Mouse (Mus musculus) heart, embryonic 15.5 days (tissue): ENCODE measurements around the gene Nrxn3. TPM values are rescaled to one million over a fixed set of nuclear protein-coding genes. Genes with fewer than 3 reads are reported as not detected.

ENCODE experiments used
- ATAC-seq: fragments of 200-750 bp; cut with Nextera tagmentation; replicated peaks from 2 replicates; pipeline ENCODE4 v1.8.0; 2017; ENCODE audit warnings: low read depth, moderate TSS enrichment; ENCODE audit not compliant: insufficient number of reproducible peaks, insufficient read depth, low FRiP score
- H3K27ac ChIP-seq: fragments of 300-500 bp; sonication (generic); 2 replicates; pipeline ENCODE4 v1.5.1; 2015; ENCODE audit warnings: mild to moderate bottlenecking, inconsistent platforms
- H3K27me3 ChIP-seq: fragments of 300-500 bp; sonication (generic); 2 replicates; pipeline ENCODE4 v1.6.1; 2015; ENCODE audit warnings: inconsistent platforms
- H3K36me3 ChIP-seq: fragments of 300-500 bp; sonication (generic); 2 replicates; pipeline ENCODE4 v1.6.1; 2015; ENCODE audit warnings: mild to moderate bottlenecking, inconsistent platforms
- H3K4me1 ChIP-seq: fragments of 300-500 bp; sonication (generic); replicated peaks from 2 replicates; pipeline ENCODE4 v1.6.1; 2015; ENCODE audit warnings: inconsistent platforms
- H3K4me2 ChIP-seq: fragments of 300-500 bp; sonication (generic); 2 replicates; pipeline ENCODE4 v1.6.1; 2015; ENCODE audit warnings: inconsistent platforms, mild to moderate bottlenecking, moderate library complexity
- H3K4me3 ChIP-seq: fragments of 300-500 bp; sonication (generic); 2 replicates; pipeline ENCODE4 v1.5.1; 2015; ENCODE audit warnings: mild to moderate bottlenecking, inconsistent platforms
- H3K9ac ChIP-seq: fragments of 300-500 bp; sonication (generic); 2 replicates; pipeline ENCODE4 v1.6.1; 2015; ENCODE audit warnings: mild to moderate bottlenecking, inconsistent platforms
- H3K9me3 ChIP-seq: fragments of 300-500 bp; sonication (generic); replicated peaks from 2 replicates; pipeline ENCODE4 v1.6.1; 2016; ENCODE audit warnings: inconsistent platforms
- WGBS: fragments of 180-500 bp; shearing (Covaris S2); methylation state at CpG from one replicate; pipeline ENCODE4 v1.1.7; 2015; ENCODE audit warnings: mixed read lengths; 5-methylcytosine and 5-hydroxymethylcytosine counted together
- polyA plus RNA-seq: library from polyadenylated mRNA; unstranded; fragments of >200 nt; fragmentation: Nextera tagmentation; extraction: Ambion mirVana; gene quantifications from 2 replicates; pipeline ENCODE4 v1.2.1, GENCODE M21; 2015

Gene Nrxn3
- polyA plus RNA-seq, 1 experiment from 2014 or later, result 1.1 TPM

DNA sequence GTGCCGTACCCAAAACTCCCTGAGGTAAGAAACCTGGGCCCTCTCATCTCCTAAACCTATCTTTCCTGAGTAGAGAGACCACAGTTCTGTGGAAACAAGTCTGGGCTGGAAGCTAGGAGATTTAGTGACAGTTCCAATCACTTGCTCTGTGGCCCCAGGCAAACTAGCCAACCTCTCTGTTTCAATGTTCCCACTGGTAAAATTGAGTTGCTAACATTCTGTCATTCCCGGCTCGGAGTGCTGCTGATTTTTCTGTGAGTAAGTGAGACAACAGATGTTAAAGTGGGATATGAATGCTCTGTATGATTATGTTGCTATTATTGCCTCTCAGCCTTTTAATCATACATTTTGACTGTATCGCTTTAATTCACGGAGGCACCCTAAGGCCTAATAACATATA is 268.1 kb downstream of the Nrxn3 start:
- Histone ChIP-seq H3K4me1 (0 out of 2 replicates have a peak, but pooled peaks cover 2% of the 10 kb centered on the region), H3K4me2 (no peak overlapping the region), H3K27me3 (no peaks in the 10 kb centered on the region), H3K9ac (no peak overlapping the region), H3K27ac (no peak overlapping the region), H3K36me3 (no peaks in the 10 kb centered on the region), H3K9me3 (no peaks in the 10 kb centered on the region), H3K4me3 (no peak overlapping the region)
- ATAC-seq, result no peak
- WGBS, result 81% methylated on average over 5 of the region's 5 CpGs

DNA sequence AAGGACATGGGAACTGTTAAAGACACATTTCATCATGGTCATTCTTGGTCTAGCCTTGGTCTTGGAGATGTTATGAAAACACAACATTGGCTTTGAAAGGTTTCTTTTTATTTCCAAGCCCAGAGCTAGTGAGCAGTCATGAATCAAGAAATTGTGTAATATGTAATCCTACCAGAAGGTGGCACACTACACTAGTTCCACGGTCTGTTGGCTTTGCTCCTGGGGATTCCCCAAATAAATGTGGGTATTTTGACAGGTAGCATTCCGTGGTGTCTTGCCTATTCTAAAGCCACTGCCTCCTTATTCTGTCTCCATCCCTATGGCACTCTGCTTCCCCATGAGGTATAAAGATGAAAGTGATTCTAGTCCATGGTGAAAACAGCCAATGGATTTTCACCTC is 269.5 kb downstream of the Nrxn3 start:
- Histone ChIP-seq H3K36me3 (no peaks in the 10 kb centered on the region), H3K4me1 (0 out of 2 replicates have a peak, but pooled peaks cover 2% of the 10 kb centered on the region), H3K27me3 (no peaks in the 10 kb centered on the region), H3K9me3 (no peaks in the 10 kb centered on the region), H3K4me3 (no peak overlapping the region), H3K4me2 (no peak overlapping the region), H3K27ac (no peak overlapping the region), H3K9ac (no peak overlapping the region)
- ATAC-seq, result no peak
- WGBS, result 6% methylated on average over 2 of the region's 2 CpGs

DNA sequence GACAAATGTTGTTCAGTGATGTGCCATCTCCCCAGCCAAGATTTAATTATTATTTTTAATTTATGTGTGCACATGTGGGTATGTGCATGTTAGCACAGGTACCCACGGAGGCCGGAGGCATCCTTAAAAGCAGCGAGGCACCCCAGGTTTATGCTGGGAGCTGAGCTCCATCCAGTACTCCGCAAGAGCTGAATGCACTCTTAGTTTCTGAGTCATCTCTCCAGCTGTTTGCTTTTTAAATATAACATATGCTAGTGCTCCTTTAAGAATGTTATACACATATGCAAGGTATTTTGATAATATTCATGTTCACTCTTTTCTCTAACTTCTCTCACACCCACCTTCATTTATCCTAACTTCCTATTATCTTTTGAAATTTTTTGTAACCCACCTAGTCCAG is 271.1 kb downstream of the Nrxn3 start:
- ATAC-seq, result no peak
- Histone ChIP-seq H3K9ac (no peak overlapping the region), H3K4me3 (no peak overlapping the region), H3K9me3 (no peaks in the 10 kb centered on the region), H3K27ac (no peak overlapping the region), H3K4me2 (no peak overlapping the region), H3K4me1 (0 out of 2 replicates have a peak, but pooled peaks cover 2% of the 10 kb centered on the region), H3K27me3 (no peaks in the 10 kb centered on the region), H3K36me3 (no peaks in the 10 kb centered on the region)
- WGBS, result 88% methylated on average over 4 of the region's 4 CpGs

DNA sequence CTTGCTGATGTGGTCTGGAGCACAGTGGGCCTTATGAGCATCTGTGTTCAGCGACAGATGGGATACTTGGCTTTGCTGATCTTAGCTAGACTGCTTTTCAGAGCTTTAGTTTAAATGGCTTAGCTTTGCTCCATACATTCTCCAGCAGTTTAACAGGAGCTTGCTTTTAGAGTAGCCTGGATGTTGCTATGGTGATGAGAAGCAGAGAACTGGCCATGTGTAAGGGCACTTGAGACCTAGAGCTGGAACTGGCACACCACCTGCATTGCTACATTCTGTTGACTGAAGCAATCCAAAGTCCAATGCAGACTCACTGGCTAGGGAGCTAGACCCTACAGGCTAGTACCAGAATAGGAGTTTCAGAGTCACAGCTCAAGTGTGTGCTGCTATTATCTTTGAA is 293.8 kb downstream of the Nrxn3 start:
- Histone ChIP-seq H3K4me2 (no peak overlapping the region), H3K9me3 (no peaks in the 10 kb centered on the region), H3K4me1 (no peaks in the 10 kb centered on the region), H3K9ac (no peak overlapping the region), H3K36me3 (no peaks in the 10 kb centered on the region), H3K27ac (no peak overlapping the region), H3K4me3 (no peak overlapping the region), H3K27me3 (no peaks in the 10 kb centered on the region)
- no peak for ATAC-seq
- 76% methylated on average over 1 of the region's 1 CpGs for WGBS

DNA sequence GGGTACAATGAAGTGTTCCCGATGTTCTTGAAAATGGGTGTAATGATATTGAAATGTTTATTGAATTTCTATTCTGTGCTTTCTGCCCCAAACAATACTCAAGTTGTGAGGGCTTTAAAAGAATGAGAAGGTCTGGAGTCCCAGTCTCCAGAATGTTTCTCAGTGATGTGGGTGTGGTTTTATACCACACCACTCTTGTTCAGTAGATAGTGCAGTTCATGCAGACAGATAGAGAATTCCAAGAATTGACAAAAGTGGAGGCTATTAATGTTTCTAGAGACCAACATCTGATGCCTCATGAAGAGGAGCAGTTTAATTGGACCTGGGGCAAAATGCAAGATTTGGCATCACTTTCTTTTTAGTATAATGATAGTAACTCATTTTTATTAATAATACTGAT is 302.5 kb downstream of the Nrxn3 start:
- H3K9ac ChIP-seq, result no peak overlapping the region
- H3K9me3 ChIP-seq, result no peaks in the 10 kb centered on the region
- H3K27ac ChIP-seq, result no peak overlapping the region
- no peak for ATAC-seq
- no peaks in the 10 kb centered on the region for H3K27me3 ChIP-seq
- no peak overlapping the region for H3K4me2 ChIP-seq
- H3K4me3 ChIP-seq, result no peak overlapping the region
- no peaks in the 10 kb centered on the region for H3K36me3 ChIP-seq
- WGBS, result 94% methylated on average over 1 of the region's 1 CpGs
- no peaks in the 10 kb centered on the region for H3K4me1 ChIP-seq

DNA sequence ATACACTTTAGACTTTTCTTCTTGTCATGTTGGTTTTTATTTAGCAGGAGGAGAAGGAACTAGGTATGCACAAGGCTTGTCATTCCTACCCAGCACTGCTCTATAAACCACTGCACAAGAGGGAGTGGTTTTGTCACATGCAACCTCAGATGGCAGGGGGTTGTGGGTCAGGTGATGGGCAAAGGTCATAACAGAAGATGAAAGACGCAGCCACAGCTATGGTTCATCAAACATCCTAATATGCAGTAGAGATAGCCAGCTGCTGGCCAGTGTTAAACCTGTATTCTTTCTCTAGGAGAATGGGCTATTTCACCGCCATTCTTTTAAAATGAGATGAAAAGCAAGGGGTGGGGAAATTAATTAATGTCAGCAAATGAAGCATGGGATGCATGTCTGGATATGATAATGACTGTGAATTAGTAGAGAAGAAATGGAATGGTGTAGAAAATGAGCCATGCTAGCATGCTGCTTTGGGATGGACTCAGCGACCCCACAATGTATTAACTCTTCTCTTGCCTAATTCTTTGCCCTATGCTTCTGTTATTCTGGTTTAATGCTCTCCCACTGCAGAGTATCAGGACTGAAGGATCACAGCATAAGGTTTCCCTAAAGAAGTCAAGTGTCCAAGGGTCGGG is 313.4 kb downstream of the Nrxn3 start:
- H3K4me3 ChIP-seq, result no peak overlapping the region
- H3K9ac ChIP-seq, result no peak overlapping the region
- no peak overlapping the region for H3K27ac ChIP-seq
- ATAC-seq, result no peak
- no peaks in the 10 kb centered on the region for H3K36me3 ChIP-seq
- no peak overlapping the region for H3K4me2 ChIP-seq
- H3K27me3 ChIP-seq, result no peaks in the 10 kb centered on the region
- no peaks in the 10 kb centered on the region for H3K4me1 ChIP-seq
- H3K9me3 ChIP-seq, result no peaks in the 10 kb centered on the region
- 64% methylated on average over 4 of the region's 4 CpGs for WGBS

DNA sequence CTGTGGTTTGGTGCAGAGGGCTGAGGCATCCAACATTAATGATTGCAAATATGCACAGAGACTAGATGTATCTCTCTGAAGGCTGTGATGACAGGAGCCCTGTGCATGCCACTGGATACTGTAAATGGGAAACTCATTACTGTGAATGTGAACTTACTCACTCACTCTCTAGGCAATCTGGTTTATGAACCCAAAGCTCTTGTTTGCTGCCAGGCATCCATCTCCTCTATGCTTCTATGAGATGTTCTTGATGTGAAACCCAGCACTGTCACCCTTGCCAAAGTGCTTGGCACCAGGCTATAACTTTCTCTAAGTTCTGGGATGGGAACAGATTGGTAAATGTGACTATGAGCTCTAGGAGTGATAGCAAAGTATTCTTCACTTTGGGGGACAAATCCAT is 317.5 kb downstream of the Nrxn3 start:
- H3K27me3 ChIP-seq, result no peaks in the 10 kb centered on the region
- H3K4me1 ChIP-seq, result no peaks in the 10 kb centered on the region
- no peak overlapping the region for H3K27ac ChIP-seq
- no peak overlapping the region for H3K9ac ChIP-seq
- no peak overlapping the region for H3K4me3 ChIP-seq
- no peak for ATAC-seq
- H3K36me3 ChIP-seq, result no peaks in the 10 kb centered on the region
- no peak overlapping the region for H3K4me2 ChIP-seq
- H3K9me3 ChIP-seq, result no peaks in the 10 kb centered on the region

DNA sequence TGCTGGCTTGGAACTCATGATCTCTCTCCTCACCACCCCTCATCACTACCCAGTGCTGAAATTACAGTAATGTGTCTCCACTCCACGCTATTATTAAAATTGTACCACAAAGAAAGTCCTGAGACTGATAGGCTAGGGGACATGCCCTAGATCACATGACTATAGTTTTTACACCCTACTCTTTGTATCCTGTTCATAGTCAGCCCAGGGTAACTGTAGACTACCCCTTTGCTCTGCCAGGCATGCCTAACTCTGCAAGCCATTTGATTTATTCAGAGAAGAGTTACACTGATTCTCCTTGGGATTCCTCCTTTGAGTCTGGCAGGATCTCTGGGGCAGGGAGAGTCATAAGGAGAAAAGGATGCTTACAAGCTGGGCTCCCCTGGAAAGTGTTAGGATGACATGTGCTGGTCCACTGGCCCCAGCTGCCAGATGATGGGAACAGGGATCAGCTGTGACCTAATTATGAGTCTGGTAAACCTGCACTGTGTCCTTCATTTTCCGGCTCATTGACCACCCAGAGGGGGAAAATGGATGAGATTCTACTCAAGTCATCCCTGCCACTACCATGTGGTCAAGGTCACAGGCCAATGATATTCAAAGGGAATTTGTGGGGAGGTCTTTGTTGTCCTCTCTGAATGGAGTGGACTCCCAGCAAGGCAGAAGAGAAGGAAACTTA is 318.9 kb downstream of the Nrxn3 start:
- no peaks in the 10 kb centered on the region for H3K36me3 ChIP-seq
- no peaks in the 10 kb centered on the region for H3K9me3 ChIP-seq
- WGBS, result 73% methylated on average over 2 of the region's 2 CpGs
- H3K27ac ChIP-seq, result no peak overlapping the region
- no peak for ATAC-seq
- no peak overlapping the region for H3K9ac ChIP-seq
- H3K27me3 ChIP-seq, result no peaks in the 10 kb centered on the region
- H3K4me1 ChIP-seq, result no peaks in the 10 kb centered on the region
- no peak overlapping the region for H3K4me3 ChIP-seq
- no peak overlapping the region for H3K4me2 ChIP-seq

DNA sequence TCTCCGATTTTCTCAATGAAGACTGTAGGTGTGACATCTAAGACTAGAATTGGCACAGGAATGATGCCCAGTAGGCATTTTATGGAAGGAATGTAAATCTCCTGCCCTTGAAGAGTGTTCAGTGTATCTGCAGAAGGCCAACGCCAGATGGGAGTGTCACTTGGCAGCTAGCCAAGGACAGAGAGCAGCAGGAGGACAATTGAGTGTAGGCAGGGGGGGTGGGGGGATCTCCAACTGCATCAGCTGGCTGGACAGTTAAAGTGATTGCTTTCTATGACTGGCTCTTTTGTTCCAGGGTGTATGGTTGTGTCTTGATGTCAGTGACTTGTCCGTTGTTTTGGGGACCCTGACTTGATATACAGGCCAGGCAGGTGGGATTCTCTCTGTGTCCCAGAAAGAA is 326.6 kb downstream of the Nrxn3 start:
- no peaks in the 10 kb centered on the region for H3K27me3 ChIP-seq
- H3K4me3 ChIP-seq, result no peak overlapping the region
- H3K9ac ChIP-seq, result no peak overlapping the region
- WGBS, result 29% methylated on average over 3 of the region's 3 CpGs
- H3K9me3 ChIP-seq, result no peaks in the 10 kb centered on the region
- 0 out of 2 replicates have a peak, but pooled peaks have one; percentile 39 for ATAC-seq
- peaks cover 3% of the 10 kb centered on the region; the same call in 1 of the 2 replicates for H3K4me1 ChIP-seq
- H3K36me3 ChIP-seq, result no peaks in the 10 kb centered on the region
- no peak overlapping the region for H3K4me2 ChIP-seq
- H3K27ac ChIP-seq, result no peak overlapping the region

DNA sequence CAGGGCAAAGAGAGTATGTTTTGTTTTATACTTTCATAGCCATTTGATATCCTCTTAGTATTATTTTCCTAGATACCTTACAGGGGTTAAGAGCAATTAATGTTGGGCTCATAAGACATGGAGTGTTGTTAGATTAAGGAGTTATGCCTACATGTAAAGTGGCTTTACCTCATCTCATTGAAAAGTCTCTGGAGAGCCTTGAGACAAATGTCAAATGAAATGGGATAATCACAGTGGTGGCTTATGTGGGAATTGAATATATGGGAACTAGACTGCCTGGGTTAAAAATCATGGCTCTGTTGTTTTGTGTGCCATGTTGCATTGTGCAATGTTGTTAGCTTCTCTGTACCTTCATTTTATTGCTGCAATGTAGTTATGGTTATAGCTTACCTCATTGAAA is 327.0 kb downstream of the Nrxn3 start:
- Histone ChIP-seq H3K4me1 (peaks cover 3% of the 10 kb centered on the region; the same call in 1 of the 2 replicates), H3K9ac (no peak overlapping the region), H3K4me2 (no peak overlapping the region), H3K4me3 (no peak overlapping the region), H3K27me3 (no peaks in the 10 kb centered on the region), H3K36me3 (no peaks in the 10 kb centered on the region), H3K27ac (no peak overlapping the region), H3K9me3 (no peaks in the 10 kb centered on the region)
- no peak for ATAC-seq

DNA sequence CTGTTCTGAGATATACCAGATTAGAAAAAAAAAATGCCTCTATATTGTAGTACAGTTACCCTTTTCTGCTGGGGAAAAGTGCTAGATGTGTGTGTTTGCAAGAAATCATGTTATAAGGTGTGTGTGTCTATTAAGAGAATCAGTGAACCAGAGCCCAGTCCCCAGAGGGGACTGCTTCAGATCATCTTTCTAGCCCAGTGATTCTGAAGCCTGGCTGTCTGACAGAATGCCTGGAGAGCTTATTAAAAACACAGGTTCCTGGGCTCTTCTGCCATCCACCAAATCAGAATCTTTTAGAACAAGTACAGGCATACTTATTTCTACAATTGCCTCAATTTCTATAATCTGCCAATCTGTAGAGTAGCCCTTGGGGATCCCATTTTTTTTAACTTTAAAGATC is 349.8 kb downstream of the Nrxn3 start:
- Histone ChIP-seq H3K4me3 (no peak overlapping the region), H3K9ac (no peak overlapping the region), H3K4me2 (no peak overlapping the region), H3K9me3 (no peaks in the 10 kb centered on the region), H3K4me1 (no peaks in the 10 kb centered on the region), H3K27ac (no peak overlapping the region), H3K36me3 (no peaks in the 10 kb centered on the region), H3K27me3 (no peaks in the 10 kb centered on the region)
- ATAC-seq, result no peak

DNA sequence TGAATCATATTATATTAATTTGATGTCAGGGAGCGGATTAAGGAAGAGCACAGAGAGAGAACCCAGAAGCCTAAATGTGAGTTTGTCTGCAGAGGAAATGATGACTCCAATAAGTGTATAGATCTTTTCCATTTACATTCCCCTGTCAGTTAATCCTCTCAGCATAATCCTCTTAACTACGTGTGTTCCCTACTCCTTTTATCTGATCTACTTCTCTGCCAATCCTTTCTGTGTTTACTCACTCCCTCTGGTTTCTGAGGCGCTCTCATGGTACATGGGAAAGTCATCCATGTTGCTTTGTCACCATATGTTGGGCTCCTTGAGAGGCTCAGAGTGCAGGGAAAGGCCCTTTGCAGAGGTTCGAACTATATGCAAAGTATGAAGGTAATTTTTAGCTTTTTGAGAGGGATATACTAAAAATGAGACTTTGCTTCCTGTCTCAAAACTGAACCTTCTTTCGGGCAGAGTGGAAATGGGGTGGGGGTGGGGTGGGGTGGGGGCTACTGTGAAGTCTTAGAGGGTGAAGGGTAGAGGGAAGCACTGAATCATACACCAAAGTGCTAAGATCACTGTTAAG is 350.6 kb downstream of the Nrxn3 start:
- 66% methylated on average over 5 of the region's 5 CpGs for WGBS
- ATAC-seq, result no peak
- H3K4me3 ChIP-seq, result no peak overlapping the region

More for the DNA sequence above, 350.6 kb downstream of the Nrxn3 start:
- Histone ChIP-seq H3K9ac (no peak overlapping the region), H3K27me3 (no peaks in the 10 kb centered on the region), H3K4me1 (no peaks in the 10 kb centered on the region), H3K9me3 (no peaks in the 10 kb centered on the region), H3K27ac (no peak overlapping the region), H3K4me2 (no peak overlapping the region), H3K36me3 (no peaks in the 10 kb centered on the region)
